Mouse (Mus musculus) ES-CJ7 (cell line): ENCODE results near the gene Inpp5k.

Experiments
- DNase-seq: peaks from one replicate; pipeline ENCODE4 v3.0.0; 2011; ENCODE audit warnings: low read depth, low spot score

Inpp5k gene

GRCm38 (mm10) chr11:75620136-75620780 lies 10.5 kb upstream of the Inpp5k start:
- DNase-seq, result no peak

- DNase-seq, result peak; percentile 93
Measured at GRCm38 (mm10) chr11:75621426-75621825, 9.4 kb upstream of the Inpp5k start.

GRCm38 (mm10) chr11:75622588-75623329 lies 8.0 kb upstream of the Inpp5k start:
- DNase-seq, result peak; percentile 68

GRCm38 (mm10) chr11:75624102-75624554 lies 6.7 kb upstream of the Inpp5k start:
- no peak for DNase-seq

GRCm38 (mm10) chr11:75625820-75626219 lies 5.0 kb upstream of the Inpp5k start:
- DNase-seq, result no peak

GRCm38 (mm10) chr11:75630098-75630497 lies 690 bp upstream of the Inpp5k start:
- no peak for DNase-seq

GRCm38 (mm10) chr11:75631561-75632225 lies 905 bp downstream of the Inpp5k start:
- DNase-seq, result peak; percentile 28

- no peak for DNase-seq
Measured at GRCm38 (mm10) chr11:75632921-75633320, 2.1 kb downstream of the Inpp5k start.

GRCm38 (mm10) chr11:75634801-75635200 lies 4.0 kb downstream of the Inpp5k start:
- DNase-seq, result no peak

GRCm38 (mm10) chr11:75635315-75635714 lies 4.5 kb downstream of the Inpp5k start:
- DNase-seq, result no peak

GRCm38 (mm10) chr11:75643323-75643722 lies 12.5 kb downstream of the Inpp5k start:
- no peak for DNase-seq

- no peak for DNase-seq
Measured at GRCm38 (mm10) chr11:75644684-75645083, 13.9 kb downstream of the Inpp5k start.

- DNase-seq, result no peak
Measured at GRCm38 (mm10) chr11:75647681-75648211, 17.0 kb downstream of the Inpp5k start.

- no peak for DNase-seq
Measured at GRCm38 (mm10) chr11:75649155-75649561, 18.4 kb downstream of the Inpp5k start.

- DNase-seq, result no peak
Measured at GRCm38 (mm10) chr11:75650311-75650710, 19.5 kb downstream of the Inpp5k start, which contains the start of gene Myo1c. Myo1c (plus strand) TSS chr11:75650504.

- DNase-seq, result no peak
Measured at GRCm38 (mm10) chr11:75650958-75651425, 20.2 kb downstream of the Inpp5k start.

GRCm38 (mm10) chr11:75651426-75652221 lies 20.8 kb downstream of the Inpp5k start:
- peak; percentile 44 for DNase-seq

GRCm38 (mm10) chr11:75652222-75652941 lies 21.6 kb downstream of the Inpp5k start:
- peak; percentile 51 for DNase-seq

- peak; percentile 35 for DNase-seq
Measured at GRCm38 (mm10) chr11:75652942-75653684, 22.3 kb downstream of the Inpp5k start.
